In genomic region chr4:58912629-58913335, GRCm38 (mm10) we compare ENCODE assay signal across 8 mouse cellular contexts. TPM values are rescaled to one million over a fixed set of nuclear protein-coding genes. Genes with fewer than 3 reads are reported as not detected.
DNase-seq lines count a peak whose midpoint lies in the region; ATAC-seq and TF ChIP-seq lines count a peak whose summit lies in the region.

TSS of gene Ecpas (minus strand) at chr4:58912749.

- H3K9ac ChIP-seq in forebrain, embryonic 14.5 days (ENCODE audit: low read length) = peak within 1 kb of the TSS; percentile 94
- H3K9ac ChIP-seq in liver, embryonic 16.5 days (ENCODE audit: low read depth, low read length) = peak within 1 kb of the TSS; percentile 95
- peak within 1 kb of the TSS; percentile 97 for H3K9ac ChIP-seq in neural tube, embryonic 14.5 days (replicated peaks; ENCODE audit: low read depth, low read length)

- DNase-seq in CD8-positive naive resting alpha-beta T cell, adult 2 months (ENCODE audit: low read depth in 2 of 2, low spot score in 2 of 2) = peak; percentile 39 to 48
- DNase-seq in brain, embryonic 14.5 days (ENCODE audit: low read depth) = peak; percentile 83
- DNase-seq in forebrain, embryonic 14.5 days (ENCODE audit: low spot score) = peak; percentile 70
- DNase-seq in heart, postnatal 10 days = peak in 1 of 2 experiments; percentile 89
- DNase-seq in kidney, postnatal 4 days = peak; percentile 83 to 90
- peak; percentile 86 for DNase-seq in testis, postnatal 10 days (ENCODE audit: low spot score)

- no peak for TF ChIP-seq CTCF in brain, embryonic 14.5 days (IDR thresholded peaks at IDR 0.05; ENCODE audit: borderline replicate concordance, extremely low read depth, insufficient read depth, insufficient read length)

- intact Hi-C loops in heart, postnatal 10 days (cut with DNase I) = no loop called here

- H3K9me3 ChIP-seq in forebrain, embryonic 14.5 days (replicated peaks; ENCODE audit: control insufficient read depth, low read length) = no peaks in the 10 kb centered on the region
- H3K9me3 ChIP-seq in liver, embryonic 16.5 days (replicated peaks; ENCODE audit: control insufficient read depth, low read length) = no peaks in the 10 kb centered on the region
- H3K9me3 ChIP-seq in neural tube, embryonic 14.5 days (ENCODE audit: control insufficient read depth, low read length) = no peaks in the 10 kb centered on the region

- peak within 1 kb of the TSS; percentile 97 for H3K27ac ChIP-seq in forebrain, embryonic 14.5 days (ENCODE audit: low read depth, low read length)
- peak within 1 kb of the TSS; percentile 90 for H3K27ac ChIP-seq in liver, embryonic 16.5 days (ENCODE audit: low read length)
- H3K27ac ChIP-seq in neural tube, embryonic 14.5 days (ENCODE audit: low read depth, low read length) = peak within 1 kb of the TSS; percentile 98

- WGBS in forebrain, embryonic 14.5 days = 2% methylated on average over 43 of the region's 43 CpGs
- 2% methylated on average over 43 of the region's 43 CpGs for WGBS in liver, embryonic 16.5 days (ENCODE audit: insufficient replicate concordance)
- 4% methylated on average over 40 of the region's 43 CpGs for WGBS in neural tube, embryonic 14.5 days

- no peaks in the 10 kb centered on the region for H3K27me3 ChIP-seq in forebrain, embryonic 14.5 days (replicated peaks; ENCODE audit: control insufficient read depth, insufficient read depth, low read length)
- no peaks in the 10 kb centered on the region for H3K27me3 ChIP-seq in liver, embryonic 16.5 days (ENCODE audit: control insufficient read depth, insufficient read depth, low read depth, low read length)
- H3K27me3 ChIP-seq in neural tube, embryonic 14.5 days (ENCODE audit: control insufficient read depth, insufficient read depth, low read length) = no peaks in the 10 kb centered on the region

- ATAC-seq in forebrain, embryonic 14.5 days = peak; percentile 54
- ATAC-seq in liver, embryonic 16.5 days (ENCODE audit: low read depth) = peak; percentile 80
- ATAC-seq in neural tube, embryonic 14.5 days (ENCODE audit: low read depth) = no peak; the same call in 1 of the 2 replicates

- peaks cover 7% of the 10 kb centered on the region for H3K4me1 ChIP-seq in forebrain, embryonic 14.5 days (ENCODE audit: control insufficient read depth, insufficient read depth, low read length)
- H3K4me1 ChIP-seq in liver, embryonic 16.5 days (ENCODE audit: control insufficient read depth, low read depth, low read length) = peaks cover 21% of the 10 kb centered on the region
- H3K4me1 ChIP-seq in neural tube, embryonic 14.5 days (ENCODE audit: control insufficient read depth, insufficient read depth, low read length) = peaks cover 6% of the 10 kb centered on the region; the same call in 1 of the 2 replicates

- H3K4me3 ChIP-seq in forebrain, embryonic 14.5 days (ENCODE audit: low read depth, low read length) = peak within 1 kb of the TSS; percentile 88
- peak within 1 kb of the TSS; percentile 96 for H3K4me3 ChIP-seq in liver, embryonic 16.5 days (ENCODE audit: low read depth, low read length)
- peak within 1 kb of the TSS; percentile 71 for H3K4me3 ChIP-seq in neural tube, embryonic 14.5 days (ENCODE audit: low read depth, low read length)

- no peaks in the 10 kb centered on the region for H3K36me3 ChIP-seq in forebrain, embryonic 14.5 days (ENCODE audit: control insufficient read depth, insufficient read depth, low read length)
- H3K36me3 ChIP-seq in liver, embryonic 16.5 days (ENCODE audit: control insufficient read depth, insufficient read depth) = no peaks in the 10 kb centered on the region
- H3K36me3 ChIP-seq in neural tube, embryonic 14.5 days (ENCODE audit: control insufficient read depth, insufficient read depth, low read length) = no peaks in the 10 kb centered on the region

- TF ChIP-seq POLR2A in brain, embryonic 14.5 days (IDR thresholded peaks at IDR 0.05; ENCODE audit: borderline replicate concordance, extremely low read depth, insufficient read depth, insufficient read length, poor library complexity, severe bottlenecking) = no peak

- H3K4me2 ChIP-seq in forebrain, embryonic 14.5 days (ENCODE audit: low read length) = peak within 1 kb of the TSS; percentile 75
- H3K4me2 ChIP-seq in liver, embryonic 16.5 days (ENCODE audit: low read depth, low read length) = peak within 1 kb of the TSS; percentile 87
- H3K4me2 ChIP-seq in neural tube, embryonic 14.5 days (ENCODE audit: low read depth, low read length) = peak within 1 kb of the TSS; percentile 42

RNA-seq across cellular contexts. Expression of gene Ecpas, which starts in this region (rescaled TPM):
- 21.4 and 32.2 TPM in 2 replicates for polyA plus RNA-seq in brain, embryonic 14.5 days (2012; rRNA removed)
- polyA plus RNA-seq in forebrain, embryonic 14.5 days (2014; fragmentation: Nextera tagmentation; extraction: Ambion mirVana) = 26.7 and 36.0 TPM in 2 replicates
- total RNA-seq in heart, postnatal 10 days (2021) = 100 to 1,000 TPM; 153 to 156 TPM
- 12.7 and 14.0 TPM in 2 replicates for polyA plus RNA-seq in liver, embryonic 16.5 days (2015; fragmentation: Nextera tagmentation; extraction: Ambion mirVana)
- polyA plus RNA-seq in neural tube, embryonic 14.5 days (2014; fragmentation: Nextera tagmentation; extraction: Ambion mirVana) = 55.7 and 58.6 TPM in 2 replicates
